Mouse (Mus musculus): ENCODE data around the gene Alkbh4. TPM values are rescaled to one million over a fixed set of nuclear protein-coding genes. Genes with fewer than 3 reads are reported as not detected.
A peak's percentile ranks its signal among the peaks of the same experiment; 100 is the strongest.

Alkbh4 gene
- polyA plus RNA-seq, 1 experiment from 2014 or later = 26.3 TPM

DNA sequence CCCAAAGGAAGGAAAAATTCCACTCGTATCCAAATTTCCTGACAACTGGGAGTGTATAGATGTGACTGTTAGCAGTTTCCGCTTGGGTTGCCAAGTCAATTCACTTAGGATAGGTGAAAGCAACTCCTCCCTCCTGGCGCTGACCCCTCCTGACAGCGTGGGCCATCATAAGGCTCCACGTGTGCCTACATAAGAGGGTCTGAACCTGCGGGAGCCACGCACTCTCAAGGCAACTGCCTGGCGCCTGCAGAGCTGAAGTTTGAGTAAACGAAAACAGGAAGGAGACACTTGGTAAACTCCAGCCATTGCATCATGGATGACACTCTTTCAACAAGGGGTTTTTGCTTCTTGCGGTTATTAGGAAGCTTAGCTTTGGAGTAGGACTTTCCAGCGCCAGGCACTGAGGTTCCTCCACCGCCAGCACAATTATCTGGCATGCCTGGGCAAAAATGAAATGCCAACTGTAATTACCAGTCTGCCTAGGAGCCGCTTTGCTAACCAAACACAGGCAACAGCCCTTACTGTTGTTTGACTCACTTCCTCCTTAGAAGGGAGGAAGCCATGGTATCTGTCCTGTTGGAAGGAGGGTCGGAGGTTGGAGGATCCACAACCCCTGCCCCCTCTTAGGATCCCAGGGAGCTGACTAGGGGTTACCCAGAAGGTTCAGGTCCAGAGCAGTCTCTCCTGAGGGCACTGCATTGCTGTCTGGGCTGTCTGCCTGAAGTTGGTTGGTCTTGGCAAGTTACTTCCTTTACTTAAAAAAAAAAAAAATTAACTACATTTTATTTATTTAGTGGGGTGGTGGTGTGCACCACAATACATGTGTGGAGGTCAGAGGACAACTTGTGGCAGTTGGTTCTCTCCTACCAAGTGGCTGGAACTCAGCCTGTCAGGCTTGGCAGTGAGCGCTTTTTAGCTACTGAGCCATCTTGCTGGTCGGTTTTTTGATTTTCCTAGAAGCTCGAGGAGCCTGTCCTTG lies 35.7 kb downstream of the Alkbh4 start:
- H3K27ac ChIP-seq (replicated peaks) = peak overlapping the region; percentile 75; the same call in 1 of the 2 replicates
- WGBS = 39% methylated on average over 17 of the region's 17 CpGs
- peaks cover 16% of the 10 kb centered on the region for H3K36me3 ChIP-seq (replicated peaks)
- peaks cover 6% of the 10 kb centered on the region; the same call in 1 of the 2 replicates for H3K9me3 ChIP-seq
- DNase-seq (ENCODE audit: low spot score) = no peak
- H3K4me1 ChIP-seq = peaks cover 21% of the 10 kb centered on the region
- peaks cover 7% of the 10 kb centered on the region; the same call in 1 of the 2 replicates for H3K27me3 ChIP-seq (replicated peaks; ENCODE audit: low read depth, poor library complexity, severe bottlenecking)
- H3K4me3 ChIP-seq = peak overlapping the region; percentile 64

DNA sequence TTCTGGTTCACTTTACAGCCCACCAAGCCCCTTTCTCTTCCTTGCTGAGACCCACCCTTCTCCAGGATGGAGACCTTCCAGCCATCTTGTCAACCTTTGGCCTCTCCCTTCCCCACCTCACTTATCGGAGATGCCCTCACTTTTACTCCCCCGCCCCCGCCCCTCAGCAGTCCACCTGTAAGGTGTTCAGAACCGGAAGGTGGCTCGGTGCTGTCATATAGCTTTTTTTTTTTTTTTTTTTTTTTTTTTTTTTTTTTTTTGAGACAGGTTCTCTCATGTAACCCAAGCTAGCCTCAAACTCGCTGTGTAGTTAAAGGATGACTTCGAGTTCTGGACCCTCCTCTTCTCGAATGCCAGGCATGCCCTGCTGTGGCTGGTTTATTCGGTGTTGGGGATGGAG lies 37.0 kb downstream of the Alkbh4 start:
- Histone ChIP-seq H3K36me3 (replicated peaks) (peaks cover 18% of the 10 kb centered on the region), H3K27ac (replicated peaks) (no peak overlapping the region), H3K4me3 (no peak overlapping the region), H3K27me3 (replicated peaks; ENCODE audit: low read depth, poor library complexity, severe bottlenecking) (peaks cover 7% of the 10 kb centered on the region; the same call in 1 of the 2 replicates), H3K9me3 (peaks cover 4% of the 10 kb centered on the region; the same call in 1 of the 2 replicates), H3K4me1 (peaks cover 21% of the 10 kb centered on the region)
- no peak for DNase-seq (ENCODE audit: low spot score)
- WGBS = 77% methylated on average over 9 of the region's 9 CpGs

DNA sequence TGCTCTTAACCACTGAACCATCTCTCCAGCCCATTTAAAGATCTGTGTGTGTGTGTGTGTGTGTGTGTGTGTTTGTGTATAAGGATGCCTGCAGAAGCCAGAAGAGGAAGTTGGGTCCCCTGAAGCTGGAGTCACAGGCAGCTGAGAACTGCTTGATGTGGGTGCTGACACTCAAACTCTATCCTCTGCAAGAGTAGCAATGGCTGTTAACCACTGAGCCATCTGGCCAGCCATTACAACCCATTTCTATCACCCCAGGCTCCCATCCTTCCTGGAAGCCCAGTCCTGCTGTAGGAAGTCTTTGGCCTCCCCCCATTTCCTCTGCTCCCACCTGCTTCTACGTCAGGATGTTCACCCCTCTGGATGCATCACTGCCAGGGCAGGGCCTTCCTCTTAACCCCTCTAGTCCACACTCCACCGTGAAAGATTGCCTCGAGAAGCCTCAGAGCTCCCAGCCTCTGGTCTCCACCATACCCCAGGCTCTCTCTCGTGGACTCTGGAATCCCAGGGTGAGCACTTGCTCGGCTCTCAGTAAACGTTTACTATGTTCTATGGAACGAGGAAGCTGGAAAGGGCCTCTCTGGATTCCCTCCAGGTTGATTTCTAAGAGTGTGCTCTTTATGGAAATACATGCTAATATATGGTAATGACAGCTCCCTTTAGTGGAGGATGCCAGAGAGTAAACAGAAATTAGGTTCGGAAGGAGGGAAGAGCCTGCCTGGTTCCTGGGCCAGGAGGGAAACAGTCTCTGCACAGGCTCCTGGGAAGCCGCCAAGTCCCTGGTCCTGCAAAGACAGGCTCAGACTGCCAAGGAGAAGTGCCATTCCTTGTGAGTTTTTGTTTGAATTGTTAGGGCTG lies 37.9 kb downstream of the Alkbh4 start:
- Histone ChIP-seq H3K4me1 (peaks cover 21% of the 10 kb centered on the region), H3K4me3 (no peak overlapping the region), H3K36me3 (replicated peaks) (peaks cover 23% of the 10 kb centered on the region), H3K27ac (replicated peaks) (no peak overlapping the region), H3K27me3 (replicated peaks; ENCODE audit: low read depth, poor library complexity, severe bottlenecking) (peaks cover 7% of the 10 kb centered on the region; the same call in 1 of the 2 replicates), H3K9me3 (no peaks in the 10 kb centered on the region)
- WGBS = 60% methylated on average over 9 of the region's 9 CpGs
- DNase-seq (ENCODE audit: low spot score) = no peak

DNA sequence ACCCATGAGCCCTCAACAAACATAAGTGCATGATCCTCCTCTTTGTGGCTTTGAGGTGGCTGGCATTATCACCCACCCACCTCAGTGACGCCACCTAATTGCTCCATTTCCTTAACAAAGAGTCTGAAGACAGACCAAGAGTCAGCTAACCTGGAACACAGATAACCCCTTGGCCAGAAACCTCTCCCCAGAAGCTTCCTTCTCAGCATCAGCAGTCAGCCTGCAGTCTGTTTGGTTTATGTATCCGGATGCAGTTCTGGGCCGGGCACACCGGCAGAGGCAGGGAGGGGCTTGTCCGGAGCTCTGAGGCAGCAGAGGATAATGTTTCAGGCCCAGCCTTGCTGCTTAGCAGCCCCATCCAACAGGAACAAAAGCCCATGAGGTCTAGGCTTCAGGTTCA lies 43.6 kb downstream of the Alkbh4 start:
- no peak for DNase-seq (ENCODE audit: low spot score)
- Histone ChIP-seq H3K9me3 (no peaks in the 10 kb centered on the region), H3K4me3 (no peak overlapping the region), H3K4me1 (no peaks in the 10 kb centered on the region), H3K27me3 (replicated peaks; ENCODE audit: low read depth, poor library complexity, severe bottlenecking) (no peaks in the 10 kb centered on the region), H3K27ac (replicated peaks) (no peak overlapping the region), H3K36me3 (replicated peaks) (peaks cover 81% of the 10 kb centered on the region)
- 90% methylated on average over 5 of the region's 5 CpGs for WGBS

DNA sequence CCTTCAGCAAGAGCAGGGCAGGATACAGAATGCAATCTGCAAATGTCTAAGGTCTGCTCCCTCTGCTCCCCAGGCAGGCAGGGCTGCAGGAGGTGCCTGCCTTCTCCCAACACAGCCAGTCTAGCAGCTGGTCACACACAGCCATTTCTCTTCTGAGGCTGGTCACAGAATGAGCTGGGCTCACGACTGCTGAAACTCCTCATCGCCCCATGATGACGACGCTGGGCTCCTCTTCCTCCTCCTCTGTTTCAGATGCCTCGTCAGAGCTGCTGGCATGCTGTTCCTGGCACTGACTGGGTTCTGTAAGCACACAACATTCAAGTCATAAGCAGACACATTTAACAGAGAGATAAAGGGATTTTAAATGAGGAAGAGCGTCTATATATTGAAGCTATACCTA lies 45.3 kb downstream of the Alkbh4 start:
- Histone ChIP-seq H3K36me3 (replicated peaks) (peaks cover 97% of the 10 kb centered on the region), H3K27ac (replicated peaks) (no peak overlapping the region), H3K9me3 (no peaks in the 10 kb centered on the region), H3K27me3 (replicated peaks; ENCODE audit: low read depth, poor library complexity, severe bottlenecking) (no peaks in the 10 kb centered on the region), H3K4me1 (no peaks in the 10 kb centered on the region), H3K4me3 (no peak overlapping the region)
- 94% methylated on average over 6 of the region's 6 CpGs for WGBS
- DNase-seq (ENCODE audit: low spot score) = no peak

DNA sequence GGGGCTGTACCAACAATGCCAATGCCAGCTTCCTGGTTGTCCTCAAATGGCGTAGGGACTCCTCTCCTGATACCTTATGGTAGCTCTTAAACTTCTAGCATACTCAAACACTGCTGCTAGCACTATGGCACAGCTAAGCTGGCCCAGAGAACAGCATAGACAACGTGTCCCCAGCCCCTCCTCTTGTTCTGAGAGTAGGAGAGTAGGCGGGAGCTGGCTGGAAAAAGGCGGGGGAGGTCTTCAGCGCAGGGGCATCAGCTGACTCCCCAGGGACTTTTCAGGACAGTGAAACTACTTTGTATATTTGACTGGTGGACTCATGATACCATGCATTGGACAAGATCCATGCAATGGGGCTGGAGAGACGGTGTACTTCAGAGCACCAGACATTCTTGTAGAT lies 46.1 kb downstream of the Alkbh4 start:
- DNase-seq (ENCODE audit: low spot score) = no peak
- no peak overlapping the region for H3K4me3 ChIP-seq
- peaks cover 98% of the 10 kb centered on the region for H3K36me3 ChIP-seq (replicated peaks)
- H3K27me3 ChIP-seq (replicated peaks; ENCODE audit: low read depth, poor library complexity, severe bottlenecking) = no peaks in the 10 kb centered on the region
- H3K4me1 ChIP-seq = no peaks in the 10 kb centered on the region
- H3K9me3 ChIP-seq = no peaks in the 10 kb centered on the region
- 91% methylated on average over 6 of the region's 6 CpGs for WGBS
- H3K27ac ChIP-seq (replicated peaks) = no peak overlapping the region

DNA sequence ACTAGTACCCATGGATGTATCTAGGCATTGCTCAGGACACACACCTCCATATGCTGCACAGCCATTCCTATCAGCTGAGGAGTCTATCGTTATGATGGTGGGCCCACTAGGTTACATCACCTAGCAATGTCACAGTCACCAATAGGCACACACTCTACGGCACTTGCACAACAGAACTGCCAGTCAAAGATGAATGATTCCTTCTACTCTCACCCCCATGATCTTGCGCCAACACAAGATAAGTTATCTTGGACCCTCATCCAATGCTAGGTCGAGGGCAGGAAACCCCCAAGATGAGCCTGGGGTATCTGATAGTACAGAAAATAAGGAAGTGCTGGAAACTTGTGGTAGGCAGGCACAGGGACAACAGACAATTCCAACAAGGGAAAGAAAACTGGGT lies 46.9 kb downstream of the Alkbh4 start:
- H3K4me1 ChIP-seq = no peaks in the 10 kb centered on the region
- no peak for DNase-seq (ENCODE audit: low spot score)
- H3K4me3 ChIP-seq = no peak overlapping the region
- no peaks in the 10 kb centered on the region for H3K27me3 ChIP-seq (replicated peaks; ENCODE audit: low read depth, poor library complexity, severe bottlenecking)
- H3K9me3 ChIP-seq = no peaks in the 10 kb centered on the region
- H3K27ac ChIP-seq (replicated peaks) = no peak overlapping the region
- 91% methylated on average over 4 of the region's 4 CpGs for WGBS
- H3K36me3 ChIP-seq (replicated peaks) = peaks cover 96% of the 10 kb centered on the region

DNA sequence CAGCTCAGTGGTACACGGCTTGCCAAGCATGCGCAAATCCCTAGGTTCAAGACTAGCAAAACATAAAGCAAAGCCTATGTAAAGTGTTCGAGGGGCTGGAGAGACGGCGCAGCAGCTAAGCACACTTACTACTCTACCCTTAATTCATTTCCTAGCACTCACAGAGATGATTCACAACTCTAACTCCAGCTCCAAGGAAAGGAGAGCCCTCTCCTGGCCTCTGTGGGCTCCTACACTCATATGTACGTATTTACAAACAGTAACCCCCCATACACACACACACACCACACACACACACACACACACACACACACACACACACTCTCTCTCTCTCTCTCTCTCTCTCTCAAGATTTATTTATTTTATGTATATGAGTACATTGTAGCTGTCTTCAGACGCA lies 47.8 kb downstream of the Alkbh4 start:
- Histone ChIP-seq H3K36me3 (replicated peaks) (peaks cover 96% of the 10 kb centered on the region), H3K27ac (replicated peaks) (no peak overlapping the region), H3K27me3 (replicated peaks; ENCODE audit: low read depth, poor library complexity, severe bottlenecking) (no peaks in the 10 kb centered on the region), H3K4me3 (no peak overlapping the region), H3K4me1 (no peaks in the 10 kb centered on the region), H3K9me3 (no peaks in the 10 kb centered on the region)
- no peak for DNase-seq (ENCODE audit: low spot score)
- 92% methylated on average over 7 of the region's 7 CpGs for WGBS

DNA sequence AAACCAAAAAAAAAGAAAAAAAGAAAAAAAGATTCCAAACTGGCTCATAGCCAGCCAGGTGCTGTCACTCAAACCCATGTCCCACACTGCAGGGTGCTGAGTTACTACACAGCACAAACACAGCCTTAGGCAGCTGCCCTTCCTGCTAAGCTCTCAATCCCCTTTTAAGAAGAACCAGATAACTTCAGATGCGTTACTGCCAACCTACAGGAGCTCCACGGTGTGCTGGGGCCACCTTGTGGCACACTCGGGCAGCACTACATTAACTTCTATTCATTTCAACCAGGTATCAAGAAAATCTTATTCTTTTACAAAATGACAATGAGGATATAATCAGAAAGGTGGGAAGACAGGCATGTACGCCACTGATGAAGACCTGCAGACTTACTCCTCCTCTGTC lies 50.8 kb downstream of the Alkbh4 start:
- no peaks in the 10 kb centered on the region for H3K4me1 ChIP-seq
- no peak overlapping the region for H3K27ac ChIP-seq (replicated peaks)
- peaks cover 96% of the 10 kb centered on the region for H3K36me3 ChIP-seq (replicated peaks)
- no peaks in the 10 kb centered on the region for H3K27me3 ChIP-seq (replicated peaks; ENCODE audit: low read depth, poor library complexity, severe bottlenecking)
- H3K9me3 ChIP-seq = no peaks in the 10 kb centered on the region
- DNase-seq (ENCODE audit: low spot score) = peak; percentile 53
- 56% methylated on average over 4 of the region's 4 CpGs for WGBS
- no peak overlapping the region for H3K4me3 ChIP-seq

Small RNA genes lying within 50 kb of the gene (microRNA-seq; reads per million reads assigned to microRNA genes)
- gene Mir7035 = not detected

Other genes starting within 250 kb of the Alkbh4 start
- gene Hspb1, start 248.2 kb upstream of the Alkbh4 start, polyA plus RNA-seq (2016; fragmentation: Nextera tagmentation; extraction: Ambion mirVana) = 24.0 and 24.4 TPM in 2 replicates
- gene Ywhag, start 201.5 kb upstream of the Alkbh4 start, polyA plus RNA-seq (2016; fragmentation: Nextera tagmentation; extraction: Ambion mirVana) = 244 and 257 TPM in 2 replicates
- 3.1 and 4.0 TPM in 2 replicates for gene Ssc4d, start 161.6 kb upstream of the Alkbh4 start, polyA plus RNA-seq (2016; fragmentation: Nextera tagmentation; extraction: Ambion mirVana)
- not detected in 2 replicates for gene Zp3, start 156.0 kb upstream of the Alkbh4 start, polyA plus RNA-seq (2016; fragmentation: Nextera tagmentation; extraction: Ambion mirVana)
- 38.5 and 39.2 TPM in 2 replicates for gene Dtx2, start 141.3 kb upstream of the Alkbh4 start, polyA plus RNA-seq (2016; fragmentation: Nextera tagmentation; extraction: Ambion mirVana)
- gene Upk3b, start 97.7 kb upstream of the Alkbh4 start, polyA plus RNA-seq (2016; fragmentation: Nextera tagmentation; extraction: Ambion mirVana) = 0.32 and 0.78 TPM in 2 replicates
- gene Upk3bl, start 81.7 kb upstream of the Alkbh4 start, polyA plus RNA-seq (2016; fragmentation: Nextera tagmentation; extraction: Ambion mirVana) = 6.0 and 6.7 TPM in 2 replicates
- gene Rasa4, start 52.2 kb upstream of the Alkbh4 start, polyA plus RNA-seq (2016; fragmentation: Nextera tagmentation; extraction: Ambion mirVana) = 2.4 and 4.7 TPM in 2 replicates
- gene Polr2j, start 19.5 kb upstream of the Alkbh4 start, polyA plus RNA-seq (2016; fragmentation: Nextera tagmentation; extraction: Ambion mirVana) = 300 and 301 TPM in 2 replicates
- 59.7 and 62.4 TPM in 2 replicates for gene Lrwd1, start 72 bp upstream of the Alkbh4 start, polyA plus RNA-seq (2016; fragmentation: Nextera tagmentation; extraction: Ambion mirVana)
- gene Orai2, start 34.6 kb downstream of the Alkbh4 start, polyA plus RNA-seq (2016; fragmentation: Nextera tagmentation; extraction: Ambion mirVana) = 7.4 and 8.2 TPM in 2 replicates
- 68.6 and 76.8 TPM in 2 replicates for gene Prkrip1, start 62.8 kb downstream of the Alkbh4 start, polyA plus RNA-seq (2016; fragmentation: Nextera tagmentation; extraction: Ambion mirVana)
- gene Sh2b2, start 110.4 kb downstream of the Alkbh4 start, polyA plus RNA-seq (2016; fragmentation: Nextera tagmentation; extraction: Ambion mirVana) = 14.1 and 17.0 TPM in 2 replicates

Data from embryonic facial prominence, embryonic 10.5 days (tissue).